Mouse (Mus musculus): ENCODE results near the gene Ints14.

Gene Ints14

DNA sequence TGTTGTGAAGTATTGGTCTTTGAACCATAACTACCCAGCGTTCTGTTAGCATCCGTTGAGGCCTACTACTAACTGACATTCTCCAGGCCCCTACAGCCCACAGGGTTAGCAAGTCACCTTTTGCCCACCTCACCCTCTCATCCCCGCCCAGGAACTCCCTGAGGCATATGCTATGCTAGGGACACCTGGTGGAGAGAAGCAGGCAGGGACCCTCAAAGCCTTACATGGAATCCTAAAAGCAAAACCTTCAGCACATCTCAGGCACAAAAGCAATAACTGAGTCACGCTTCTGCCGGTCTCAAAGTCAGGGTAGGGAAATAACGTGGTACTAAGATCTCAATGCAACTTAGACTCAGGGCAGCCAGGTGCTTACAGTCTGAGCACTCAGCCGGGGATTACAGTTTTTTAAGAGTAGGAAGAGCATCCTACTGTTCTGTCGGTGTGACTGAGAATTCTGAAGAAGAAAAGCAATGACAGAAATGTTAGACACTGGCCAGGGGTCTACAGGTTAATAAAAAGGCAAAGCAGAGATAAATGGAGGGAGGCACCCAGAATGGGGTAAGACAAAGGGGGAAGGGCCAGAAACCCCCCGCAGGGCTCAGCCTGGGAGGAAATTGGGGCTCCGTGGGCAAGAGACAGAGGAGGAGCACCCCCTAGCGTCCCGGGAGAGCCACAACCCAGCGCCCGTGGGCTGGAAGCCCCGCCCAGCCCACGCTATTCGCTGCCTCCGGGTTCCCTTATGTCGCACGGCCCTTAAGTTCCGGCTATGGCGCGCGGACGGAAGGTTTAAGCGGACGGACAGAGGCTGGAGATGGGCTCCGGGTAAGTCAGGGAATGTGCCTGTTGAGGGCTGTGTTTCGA lies at the start of gene Ints14:
TSS of gene Ints14 (plus strand) at position 789 of the 861 bp plus-strand sequence.
- peak; percentile 89 to 93 for DNase-seq (ENCODE audit: low read depth in 1 of 2, low spot score in 2 of 2)

DNA sequence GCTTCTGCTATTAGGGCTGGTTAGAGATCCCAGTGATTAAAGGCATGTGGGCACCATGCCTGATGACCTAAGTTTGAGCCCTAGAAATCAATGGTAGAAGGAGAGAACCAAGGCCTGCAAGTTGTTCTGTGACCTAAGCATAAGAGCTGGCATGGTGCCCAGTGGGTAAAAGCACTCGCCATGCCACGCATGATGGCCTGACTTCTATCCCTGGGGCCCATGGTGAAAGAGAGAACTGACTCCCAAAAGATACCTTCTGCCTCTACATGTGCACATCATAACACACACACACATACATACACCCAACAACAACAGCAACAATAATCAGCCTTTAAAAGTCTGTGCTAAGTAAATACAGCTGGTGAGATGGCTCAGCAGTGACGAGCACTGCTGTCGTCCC lies 47.3 kb upstream of the Ints14 start:
- no peak for DNase-seq (ENCODE audit: low read depth in 1 of 2, low spot score in 2 of 2)

DNA sequence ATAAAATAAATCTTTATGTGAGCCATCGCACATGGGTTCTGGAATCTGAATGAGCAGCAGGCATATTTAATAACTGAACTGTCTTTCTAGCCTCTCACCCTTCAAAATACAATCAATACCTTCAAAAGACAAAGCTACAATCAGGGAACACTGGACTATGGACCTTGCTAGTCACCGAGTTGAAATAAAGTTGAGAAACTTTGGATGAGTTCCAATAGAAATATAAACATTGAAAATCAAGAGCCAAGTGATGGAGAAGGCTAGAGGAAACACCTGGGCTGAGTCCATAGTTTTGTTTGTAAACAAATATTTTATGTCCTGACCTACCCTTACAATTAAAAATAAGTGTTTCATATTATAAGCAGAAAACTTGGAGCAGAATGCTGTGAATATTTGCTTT lies 46.7 kb upstream of the Ints14 start:
- DNase-seq (ENCODE audit: low read depth in 1 of 2, low spot score in 2 of 2) = no peak

- DNase-seq (ENCODE audit: low read depth in 1 of 2, low spot score in 2 of 2) = no peak
Measured at GRCm38 (mm10) chr9:64914629-64915028, 46.1 kb upstream of the Ints14 start.

GRCm38 (mm10) chr9:64918560-64918959 lies 42.1 kb upstream of the Ints14 start:
- no peak for DNase-seq (ENCODE audit: low read depth in 1 of 2, low spot score in 2 of 2)

GRCm38 (mm10) chr9:64925771-64926170 lies 34.9 kb upstream of the Ints14 start:
- DNase-seq (ENCODE audit: low read depth in 1 of 2, low spot score in 2 of 2) = peak; percentile 6 to 30

- no peak for DNase-seq (ENCODE audit: low read depth in 1 of 2, low spot score in 2 of 2)
Measured at GRCm38 (mm10) chr9:64926201-64926991, 34.3 kb upstream of the Ints14 start.

DNA sequence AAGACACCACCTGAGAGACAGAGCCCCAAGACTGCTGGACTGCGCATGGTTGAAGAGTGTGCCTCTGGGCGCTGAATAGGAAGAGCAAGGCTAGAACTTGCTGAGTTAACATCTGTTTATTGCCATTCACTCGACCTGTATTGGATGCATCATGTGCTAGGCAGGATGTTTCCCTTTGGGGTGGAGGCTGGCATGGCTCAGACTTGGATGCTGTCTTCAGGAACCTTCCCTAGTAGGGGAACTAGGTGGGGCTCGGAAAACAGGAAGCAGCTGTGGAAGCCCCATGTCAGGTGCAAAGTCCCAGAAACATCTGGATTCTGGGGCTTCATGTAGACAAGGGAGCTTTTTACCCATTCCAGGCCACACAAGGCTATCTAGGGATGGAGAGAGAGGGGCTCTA lies 30.4 kb upstream of the Ints14 start:
- no peak for DNase-seq (ENCODE audit: low read depth in 1 of 2, low spot score in 2 of 2)

DNA sequence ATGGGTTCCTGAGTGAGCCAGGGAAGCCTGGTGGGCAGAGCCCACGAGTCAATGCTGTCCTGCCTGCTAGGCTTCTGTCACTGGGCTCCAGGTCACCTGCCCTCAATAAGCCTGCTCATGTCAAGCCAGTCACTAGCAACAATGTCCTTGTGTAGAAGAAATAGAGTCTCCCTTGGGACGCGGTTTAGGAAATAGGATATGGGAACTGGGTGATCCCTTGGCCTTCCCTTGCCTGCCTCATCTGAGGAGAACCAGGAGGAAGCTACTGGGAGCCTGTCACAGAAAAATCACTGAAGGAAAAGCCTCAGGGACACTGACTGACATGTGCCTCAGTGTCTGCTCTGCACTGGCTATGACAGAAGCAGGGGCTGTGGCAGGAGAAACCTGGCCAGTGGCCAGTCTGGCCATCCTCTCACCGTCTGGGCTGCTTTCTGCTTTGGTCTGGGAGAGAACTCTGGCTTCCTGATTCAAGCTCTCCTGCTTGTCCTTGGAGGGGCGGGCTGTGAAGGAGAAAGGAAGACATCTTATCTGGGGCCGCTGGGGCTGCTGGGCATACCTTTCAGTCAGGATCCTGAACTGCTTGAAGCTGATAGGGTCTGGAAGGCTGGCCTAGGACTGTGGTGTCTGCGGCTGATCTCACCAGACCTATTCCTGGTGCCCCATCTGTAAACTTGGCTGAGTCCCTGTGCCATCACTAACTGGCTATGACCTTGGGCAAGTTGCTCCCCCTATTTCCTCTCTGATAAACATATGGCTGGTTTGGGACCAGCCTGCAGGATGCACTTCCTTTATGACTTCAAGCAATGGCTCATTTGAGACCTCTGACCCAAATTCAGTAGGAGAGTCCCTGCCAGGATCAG lies 28.7 kb upstream of the Ints14 start:
- no peak for DNase-seq (ENCODE audit: low read depth in 1 of 2, low spot score in 2 of 2)

GRCm38 (mm10) chr9:64934015-64934754 lies 26.5 kb upstream of the Ints14 start:
- no peak for DNase-seq (ENCODE audit: low read depth in 1 of 2, low spot score in 2 of 2)

DNA sequence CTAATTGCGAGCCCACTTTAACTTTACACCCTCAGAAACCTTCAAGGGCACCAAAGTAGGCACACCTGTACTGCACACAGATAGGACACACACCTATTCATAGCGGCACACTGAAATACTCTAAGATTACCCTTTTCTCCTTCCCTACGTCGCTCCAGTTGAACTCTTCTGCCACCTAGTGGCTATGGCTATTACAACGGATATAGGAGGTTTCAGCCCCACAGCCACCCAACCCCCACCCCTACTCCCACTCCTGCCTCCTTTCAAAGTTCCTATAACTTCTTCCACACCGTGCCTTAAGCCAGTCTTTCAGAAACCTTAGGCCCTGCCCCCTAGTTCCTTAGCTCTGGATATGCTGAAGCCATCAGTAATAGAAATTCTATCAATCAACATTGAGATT lies 24.2 kb upstream of the Ints14 start:
- DNase-seq (ENCODE audit: low read depth in 1 of 2, low spot score in 2 of 2) = peak in 1 of 2 experiments; percentile 23

DNA sequence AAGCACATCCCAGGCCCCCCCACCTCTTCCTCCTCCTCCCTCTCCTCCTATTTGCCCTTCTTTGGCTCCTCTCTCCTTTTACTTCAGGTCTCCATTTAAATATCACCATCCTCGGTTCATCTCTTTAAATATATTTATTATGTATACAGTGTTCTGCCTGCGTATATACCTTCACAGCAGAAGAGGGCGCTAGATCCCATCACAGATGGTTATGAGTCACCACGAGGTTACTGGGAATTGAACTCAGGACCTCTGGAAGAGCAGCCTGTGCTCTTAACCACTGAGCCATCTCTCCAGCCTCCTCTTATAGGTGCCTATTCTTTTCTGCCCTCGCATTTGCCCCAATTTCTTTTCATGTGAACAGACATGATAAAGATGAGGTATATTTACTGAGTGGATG lies 23.2 kb upstream of the Ints14 start:
- DNase-seq (ENCODE audit: low read depth in 1 of 2, low spot score in 2 of 2) = no peak

- no peak for DNase-seq (ENCODE audit: low read depth in 1 of 2, low spot score in 2 of 2)
Measured at GRCm38 (mm10) chr9:64938535-64938934, 22.2 kb upstream of the Ints14 start.

DNA sequence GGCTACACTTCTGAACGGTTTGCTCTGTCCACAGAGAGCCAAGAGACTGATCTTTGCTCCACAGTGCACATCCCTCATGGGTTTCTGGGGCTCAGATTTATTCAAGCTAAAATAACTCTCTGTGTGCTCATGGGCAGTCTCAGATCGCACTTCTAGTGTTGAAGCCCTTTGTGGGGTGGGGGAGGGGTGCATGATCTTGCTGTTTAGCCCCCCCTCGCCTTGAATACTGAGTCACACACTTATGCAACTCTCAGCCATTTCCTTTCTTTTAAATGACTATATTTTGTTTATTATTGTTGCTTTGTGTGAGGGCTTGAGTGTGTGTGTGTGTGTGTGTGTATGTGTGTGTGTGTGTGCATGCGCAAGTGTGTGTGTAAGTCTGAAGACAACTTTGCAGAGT lies 21.4 kb upstream of the Ints14 start:
- no peak for DNase-seq (ENCODE audit: low read depth in 1 of 2, low spot score in 2 of 2)

- DNase-seq (ENCODE audit: low read depth in 1 of 2, low spot score in 2 of 2) = no peak
Measured at GRCm38 (mm10) chr9:64939790-64940189, 20.9 kb upstream of the Ints14 start.

- no peak for DNase-seq (ENCODE audit: low read depth in 1 of 2, low spot score in 2 of 2)
Measured at GRCm38 (mm10) chr9:64940731-64941346, 19.9 kb upstream of the Ints14 start.

DNA sequence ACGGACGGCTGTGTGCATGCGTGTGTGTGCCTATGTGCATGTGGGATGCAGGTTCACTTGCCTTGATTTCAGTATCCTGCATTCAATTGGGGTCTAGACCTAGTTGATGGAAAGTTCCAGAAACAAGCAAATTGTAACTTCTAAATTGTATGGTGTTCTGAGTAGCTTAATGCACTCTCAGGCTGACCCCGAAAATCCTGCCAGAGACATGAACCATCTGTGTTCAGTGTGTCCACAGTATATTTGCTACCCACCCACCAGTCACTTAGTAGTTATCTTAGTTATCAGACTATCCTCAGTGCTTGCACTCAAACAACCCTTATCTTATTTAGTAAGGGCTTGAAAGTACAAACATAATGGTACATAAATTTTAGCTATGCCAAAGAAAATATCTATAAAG lies 19.1 kb upstream of the Ints14 start:
- DNase-seq (ENCODE audit: low read depth in 1 of 2, low spot score in 2 of 2) = no peak

GRCm38 (mm10) chr9:64943997-64944396 lies 16.7 kb upstream of the Ints14 start:
- DNase-seq (ENCODE audit: low read depth in 1 of 2, low spot score in 2 of 2) = no peak

- no peak for DNase-seq (ENCODE audit: low read depth in 1 of 2, low spot score in 2 of 2)
Measured at GRCm38 (mm10) chr9:64947483-64948095, 13.1 kb upstream of the Ints14 start.

DNA sequence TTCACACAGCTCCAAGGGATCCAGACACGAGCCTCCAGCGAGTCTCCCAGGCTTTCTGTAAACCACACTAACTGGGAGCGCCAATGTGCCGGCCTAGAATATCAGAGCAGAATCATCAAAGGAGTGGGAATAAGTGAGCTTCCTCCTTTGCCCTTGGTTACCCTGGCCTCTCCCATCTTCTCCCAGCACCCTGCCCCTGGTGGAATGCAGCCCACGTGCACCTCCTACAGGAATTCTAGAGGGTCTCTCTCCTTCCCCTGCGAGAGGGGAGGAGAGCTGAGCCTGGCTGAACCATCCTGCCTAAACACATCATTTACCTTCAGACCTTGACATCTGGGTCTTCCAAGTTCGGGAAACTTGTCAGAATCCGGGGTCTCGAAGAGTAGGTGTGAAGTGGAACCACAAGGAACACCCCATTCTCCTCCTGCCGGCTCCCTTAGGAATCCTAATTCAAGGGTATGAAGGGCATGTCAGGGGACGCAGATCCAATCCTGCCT lies 9.5 kb upstream of the Ints14 start, which contains the start of gene Slc24a1:
TSS of gene Slc24a1 (minus strand) at position 447 of the 497 bp plus-strand sequence.
- no peak for DNase-seq (ENCODE audit: low read depth in 1 of 2, low spot score in 2 of 2)

Data from monocyte, adult 2 months (primary cell).